Mouse (Mus musculus) heart, embryonic 12.5 days (tissue): ENCODE measurements around the gene Ccdc134. TPM values are rescaled to one million over a fixed set of nuclear protein-coding genes. Genes with fewer than 3 reads are reported as not detected.

Source experiments
- ATAC-seq: fragments of 200-750 bp; cut with Nextera tagmentation; 2 replicates; pipeline ENCODE4 v1.8.0; 2017; ENCODE audit warnings: moderate TSS enrichment, moderate library complexity; ENCODE audit not compliant: insufficient number of reproducible peaks, low FRiP score
- H3K27ac ChIP-seq: fragments of 300-500 bp; sonication (generic); 2 replicates; pipeline ENCODE4 v1.5.1; 2016; ENCODE audit warnings: mild to moderate bottlenecking, moderate library complexity; ENCODE audit not compliant: poor library complexity, severe bottlenecking
- H3K27me3 ChIP-seq: fragments of 300-500 bp; sonication (generic); replicated peaks from 2 replicates; pipeline ENCODE4 v1.6.1; 2016; ENCODE audit warnings: mild to moderate bottlenecking, moderate library complexity
- H3K36me3 ChIP-seq: fragments of 300-500 bp; sonication (generic); 2 replicates; pipeline ENCODE4 v1.6.1; 2016; ENCODE audit warnings: mild to moderate bottlenecking, moderate library complexity
- H3K4me1 ChIP-seq: fragments of 300-500 bp; sonication (generic); replicated peaks from 2 replicates; pipeline ENCODE4 v1.6.1; 2016; ENCODE audit warnings: mild to moderate bottlenecking
- H3K4me2 ChIP-seq: fragments of 300-500 bp; sonication (generic); 2 replicates; pipeline ENCODE4 v1.6.1; 2016; ENCODE audit warnings: mild to moderate bottlenecking, moderate library complexity
- H3K4me3 ChIP-seq: fragments of 300-500 bp; sonication (generic); 2 replicates; pipeline ENCODE4 v1.5.1; 2016; ENCODE audit warnings: mild to moderate bottlenecking
- H3K9ac ChIP-seq: fragments of 300-500 bp; sonication (generic); 2 replicates; pipeline ENCODE4 v1.6.1; 2016; ENCODE audit warnings: mild to moderate bottlenecking, moderate library complexity
- H3K9me3 ChIP-seq: fragments of 300-500 bp; sonication (generic); replicated peaks from 2 replicates; pipeline ENCODE4 v1.6.1; 2016; ENCODE audit warnings: mild to moderate bottlenecking, moderate library complexity
- WGBS: fragments of 180-500 bp; shearing (Covaris S2); methylation state at CpG from one replicate; pipeline ENCODE4 v1.1.7; 2016; 5-methylcytosine and 5-hydroxymethylcytosine counted together
- polyA plus RNA-seq: library from polyadenylated mRNA; unstranded; fragments of >200 nt; fragmentation: Nextera tagmentation; extraction: Ambion mirVana; gene quantifications from 2 replicates; pipeline ENCODE4 v1.2.1, GENCODE M21; 2016

The Ccdc134 gene
- polyA plus RNA-seq, 1 experiment from 2014 or later: 8.7 TPM

DNA sequence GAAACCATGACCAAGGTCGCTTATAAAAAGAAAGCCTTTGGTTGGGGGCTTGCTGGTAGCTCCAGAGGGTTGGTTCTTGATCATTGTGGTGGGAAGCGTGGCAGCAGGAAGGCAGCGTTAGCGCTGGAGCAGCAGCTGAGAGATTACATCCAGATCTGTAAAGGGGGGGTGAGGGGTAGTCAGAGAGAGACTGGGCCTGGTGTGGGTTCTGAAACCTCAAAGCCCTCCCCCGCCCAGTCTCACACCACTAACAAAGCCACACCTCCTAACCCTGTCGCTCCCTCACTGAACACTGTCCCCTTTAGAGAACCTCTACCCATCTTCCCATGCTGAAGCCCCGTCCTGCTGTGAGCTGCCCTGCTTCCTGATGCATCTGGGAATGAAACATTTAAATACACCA lies 2.9 kb downstream of the Ccdc134 start:
- Histone ChIP-seq H3K4me3 (no peak overlapping the region), H3K27me3 (0 out of 2 replicates have a peak, but pooled peaks cover 6% of the 10 kb centered on the region), H3K27ac (no peak overlapping the region), H3K4me2 (no peak overlapping the region), H3K9me3 (no peaks in the 10 kb centered on the region), H3K9ac (no peak overlapping the region), H3K4me1 (peaks cover 15% of the 10 kb centered on the region), H3K36me3 (peaks cover 10% of the 10 kb centered on the region)
- no peak for ATAC-seq
- WGBS: 60% methylated on average over 7 of the region's 7 CpGs

- peaks cover 15% of the 10 kb centered on the region for H3K4me1 ChIP-seq
- no peaks in the 10 kb centered on the region for H3K9me3 ChIP-seq
- no peak overlapping the region for H3K27ac ChIP-seq
- ATAC-seq: no peak
- H3K4me3 ChIP-seq: no peak overlapping the region
- peaks cover 7% of the 10 kb centered on the region for H3K36me3 ChIP-seq
- no peak overlapping the region for H3K9ac ChIP-seq
- H3K4me2 ChIP-seq: no peak overlapping the region
- H3K27me3 ChIP-seq: no peaks in the 10 kb centered on the region
- WGBS: 63% methylated on average over 4 of the region's 4 CpGs
Measured at GRCm38 (mm10) chr15:82135372-82135771, 7.7 kb downstream of the Ccdc134 start.

- H3K4me3 ChIP-seq: no peak overlapping the region
- 0 out of 2 replicates have a peak, but pooled peaks have one; percentile 31 for ATAC-seq
- WGBS: 57% methylated on average over 4 of the region's 4 CpGs
- H3K9ac ChIP-seq: no peak overlapping the region
- no peak overlapping the region for H3K4me2 ChIP-seq
- H3K27ac ChIP-seq: no peak overlapping the region
- H3K9me3 ChIP-seq: no peaks in the 10 kb centered on the region
- H3K27me3 ChIP-seq: no peaks in the 10 kb centered on the region
- peaks cover 30% of the 10 kb centered on the region for H3K4me1 ChIP-seq
- H3K36me3 ChIP-seq: no peaks in the 10 kb centered on the region
Measured at GRCm38 (mm10) chr15:82138565-82138964, 10.8 kb downstream of the Ccdc134 start.

GRCm38 (mm10) chr15:82139196-82139595 lies 11.5 kb downstream of the Ccdc134 start:
- ATAC-seq: no peak
- peaks cover 34% of the 10 kb centered on the region for H3K4me1 ChIP-seq
- no peak overlapping the region for H3K9ac ChIP-seq
- no peaks in the 10 kb centered on the region for H3K36me3 ChIP-seq
- H3K4me3 ChIP-seq: no peak overlapping the region
- 88% methylated on average over 8 of the region's 8 CpGs for WGBS
- H3K9me3 ChIP-seq: no peaks in the 10 kb centered on the region
- H3K4me2 ChIP-seq: no peak overlapping the region
- H3K27ac ChIP-seq: no peak overlapping the region
- no peaks in the 10 kb centered on the region for H3K27me3 ChIP-seq

DNA sequence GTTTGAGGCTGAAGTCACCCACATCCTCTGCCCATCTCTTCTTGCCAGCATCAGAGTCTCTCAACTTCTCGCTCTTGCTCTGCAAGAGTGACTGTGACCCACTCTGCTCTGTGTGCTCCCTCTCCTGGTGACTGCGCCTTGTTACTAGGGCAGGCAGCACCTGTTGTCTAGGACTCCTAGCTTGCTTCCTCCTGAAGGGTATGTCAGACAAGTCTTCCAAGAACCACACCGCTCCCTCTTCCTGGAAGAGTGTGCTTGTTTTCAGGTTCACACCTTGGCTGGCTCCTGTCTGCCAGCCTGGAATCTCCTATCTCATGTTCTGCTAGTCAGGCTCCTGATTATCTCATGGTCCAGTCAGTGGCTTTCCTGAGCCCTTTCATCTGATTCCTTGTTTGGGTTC lies 12.6 kb downstream of the Ccdc134 start:
- H3K9ac ChIP-seq: no peak overlapping the region
- WGBS: 51% methylated on average over 3 of the region's 3 CpGs

DNA sequence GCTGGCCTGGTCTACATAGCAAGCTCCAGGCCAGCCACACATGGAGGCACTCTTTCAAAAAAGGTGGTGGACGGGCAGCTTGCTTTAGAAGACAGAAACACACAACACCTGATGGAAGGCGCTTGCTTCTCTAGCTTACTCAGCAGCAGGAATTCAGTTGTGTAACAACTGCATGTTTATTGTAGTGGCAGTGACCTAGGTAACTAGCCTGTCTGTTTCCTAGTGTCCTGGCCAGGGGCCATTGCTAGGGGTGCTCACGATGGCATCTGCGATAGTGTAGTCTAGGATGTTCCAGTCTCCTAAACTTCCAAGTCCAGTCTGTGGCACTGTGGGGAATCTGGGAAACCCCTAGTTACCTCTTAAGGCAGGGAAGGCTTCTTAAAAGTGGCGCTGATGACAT lies 16.4 kb downstream of the Ccdc134 start:
- Histone ChIP-seq H3K4me3 (no peak overlapping the region), H3K36me3 (no peaks in the 10 kb centered on the region), H3K27ac (no peak overlapping the region), H3K9ac (no peak overlapping the region), H3K4me2 (no peak overlapping the region), H3K27me3 (no peaks in the 10 kb centered on the region), H3K4me1 (peaks cover 55% of the 10 kb centered on the region), H3K9me3 (no peaks in the 10 kb centered on the region)
- no peak for ATAC-seq
- 81% methylated on average over 5 of the region's 5 CpGs for WGBS

More for the DNA sequence above, 12.6 kb downstream of the Ccdc134 start:
- no peak overlapping the region; the same call in 1 of the 2 replicates for H3K27ac ChIP-seq
- peaks cover 39% of the 10 kb centered on the region for H3K4me1 ChIP-seq
- H3K9me3 ChIP-seq: no peaks in the 10 kb centered on the region
- no peaks in the 10 kb centered on the region for H3K27me3 ChIP-seq
- no peak overlapping the region for H3K4me2 ChIP-seq
- no peak for ATAC-seq
- H3K36me3 ChIP-seq: no peaks in the 10 kb centered on the region
- no peak overlapping the region for H3K4me3 ChIP-seq

DNA sequence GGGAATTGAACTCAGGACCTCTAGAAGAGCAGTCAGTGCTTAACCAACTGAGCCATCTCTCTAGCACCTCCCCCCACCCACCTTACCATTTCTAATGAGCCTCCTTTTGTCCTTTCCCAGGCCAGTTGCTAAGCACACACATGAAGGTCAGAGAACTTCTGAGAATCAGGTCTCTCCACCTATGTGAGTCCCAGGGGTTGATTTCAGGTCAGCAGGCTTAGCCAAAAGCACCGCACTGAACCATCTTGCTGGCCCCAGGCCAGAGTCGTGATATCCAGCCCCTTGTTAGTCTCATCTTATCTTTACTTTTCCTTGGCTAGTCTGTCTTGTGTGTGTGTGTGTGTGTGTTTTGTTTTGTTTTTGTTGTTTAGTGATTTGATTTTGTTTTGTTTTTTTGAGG lies 17.7 kb downstream of the Ccdc134 start:
- Histone ChIP-seq H3K4me1 (peaks cover 53% of the 10 kb centered on the region), H3K4me2 (no peak overlapping the region), H3K27me3 (no peaks in the 10 kb centered on the region), H3K9ac (no peak overlapping the region), H3K9me3 (no peaks in the 10 kb centered on the region), H3K4me3 (no peak overlapping the region), H3K27ac (peak overlapping the region; percentile 95), H3K36me3 (no peaks in the 10 kb centered on the region)
- WGBS: 9% methylated on average over 2 of the region's 2 CpGs
- no peak for ATAC-seq

DNA sequence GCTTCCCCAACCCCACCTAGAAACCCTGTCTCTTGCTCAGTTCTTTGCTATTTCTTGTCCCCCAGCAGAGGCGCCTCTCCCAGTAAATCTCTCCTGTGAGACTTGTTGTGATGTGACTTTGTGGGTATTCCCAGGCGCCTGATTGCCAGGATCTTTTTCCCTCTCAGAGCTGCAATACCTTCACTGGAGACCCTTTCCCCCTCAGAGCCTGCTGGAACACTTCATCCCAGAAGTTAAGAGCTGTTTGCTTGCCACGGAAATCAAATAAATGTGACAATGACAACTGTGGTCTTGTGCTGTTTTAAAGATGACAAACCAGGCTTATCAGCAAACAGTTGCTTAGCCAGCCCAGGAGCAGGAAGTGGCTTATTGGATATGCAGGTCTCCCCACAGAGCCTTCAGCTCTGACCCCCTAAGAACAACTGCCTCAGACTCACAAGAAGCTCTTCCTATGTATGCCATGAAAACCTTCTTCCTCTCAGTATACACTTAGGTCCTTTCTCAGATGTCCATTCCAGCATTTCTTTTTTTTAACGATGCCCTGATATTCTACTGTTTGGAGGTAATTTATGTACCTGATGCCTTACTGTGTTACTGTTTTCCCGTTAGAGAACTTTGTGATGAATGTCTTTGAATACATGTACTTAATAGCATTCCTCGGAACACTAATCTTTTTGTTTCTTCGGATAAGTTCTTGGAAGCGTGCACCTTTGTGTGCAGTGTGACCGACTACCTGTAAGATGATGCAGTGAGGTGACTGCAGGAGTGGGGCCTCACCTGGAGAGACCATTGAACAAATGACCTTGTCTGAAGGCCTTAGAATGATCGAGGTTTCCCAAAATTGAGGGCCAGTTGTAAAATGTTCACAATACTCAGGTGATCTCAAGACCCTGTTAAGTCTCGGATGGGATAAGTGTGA lies 18.4 kb downstream of the Ccdc134 start:
- H3K27me3 ChIP-seq: no peaks in the 10 kb centered on the region
- peaks cover 49% of the 10 kb centered on the region for H3K4me1 ChIP-seq
- H3K4me3 ChIP-seq: peak overlapping the region; percentile 77
- peak overlapping the region; percentile 92 for H3K4me2 ChIP-seq
- 13% methylated on average over 11 of the region's 11 CpGs for WGBS
- peak overlapping the region; percentile 60 for H3K9ac ChIP-seq
- no peaks in the 10 kb centered on the region for H3K36me3 ChIP-seq
- peak overlapping the region; percentile 95 for H3K27ac ChIP-seq
- no peaks in the 10 kb centered on the region for H3K9me3 ChIP-seq
- no peak for ATAC-seq

GRCm38 (mm10) chr15:82146770-82147610 lies 19.3 kb downstream of the Ccdc134 start, which contains the start of gene Srebf2:
Srebf2 (plus strand) TSS chr15:82147181.
- WGBS: 0% methylated on average over 76 of the region's 79 CpGs

DNA sequence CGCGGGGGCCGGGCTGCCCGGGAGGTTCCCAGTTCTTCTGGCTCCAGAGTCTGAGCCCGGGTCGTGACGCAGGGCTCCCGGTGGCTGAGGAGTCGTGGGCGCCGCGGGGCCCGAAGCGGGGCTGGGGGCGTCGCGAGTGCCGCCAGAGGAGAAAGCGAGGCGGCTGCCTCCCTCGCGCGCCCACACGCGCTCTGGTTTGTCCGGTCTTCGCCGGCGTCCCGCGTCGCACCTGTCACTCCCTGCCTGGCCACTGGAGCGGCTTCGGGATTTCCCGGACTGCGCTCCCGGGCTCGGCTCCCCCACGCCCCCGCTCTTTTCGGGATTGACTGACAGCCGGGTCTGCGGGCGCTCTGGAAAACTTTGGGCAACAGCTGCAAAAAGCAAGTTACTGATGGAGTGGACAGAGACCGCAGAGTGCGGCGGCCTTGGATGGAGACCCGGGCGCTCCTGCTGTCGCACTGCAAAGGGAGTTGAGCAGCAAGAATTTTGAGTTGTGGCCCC lies 19.9 kb downstream of the Ccdc134 start:
- no peaks in the 10 kb centered on the region for H3K27me3 ChIP-seq
- under 1% methylated on average over 47 of the region's 50 CpGs for WGBS
- peak overlapping the region; percentile 77 for H3K4me3 ChIP-seq
- no peaks in the 10 kb centered on the region for H3K36me3 ChIP-seq
- H3K4me1 ChIP-seq: peaks cover 46% of the 10 kb centered on the region
- peak overlapping the region; percentile 89 for H3K27ac ChIP-seq
- peak; percentile 12 for ATAC-seq
- peak overlapping the region; percentile 85 for H3K9ac ChIP-seq
- H3K9me3 ChIP-seq: no peaks in the 10 kb centered on the region
- peak overlapping the region; percentile 92 for H3K4me2 ChIP-seq

More at GRCm38 (mm10) chr15:82146770-82147610, 19.3 kb downstream of the Ccdc134 start, which contains the start of gene Srebf2:
- Histone ChIP-seq H3K36me3 (no peaks in the 10 kb centered on the region), H3K9me3 (no peaks in the 10 kb centered on the region), H3K9ac (peak within 1 kb of the TSS; percentile 85), H3K4me1 (peaks cover 42% of the 10 kb centered on the region), H3K4me2 (peak within 1 kb of the TSS; percentile 92), H3K27ac (peak within 1 kb of the TSS; percentile 95), H3K27me3 (no peaks in the 10 kb centered on the region), H3K4me3 (peak within 1 kb of the TSS; percentile 77)
- ATAC-seq: peak; percentile 98

- Histone ChIP-seq H3K27me3 (no peaks in the 10 kb centered on the region), H3K27ac (no peak overlapping the region; the same call in 1 of the 2 replicates), H3K36me3 (no peaks in the 10 kb centered on the region), H3K4me1 (peaks cover 46% of the 10 kb centered on the region), H3K4me3 (peak overlapping the region; percentile 77), H3K4me2 (peak overlapping the region; percentile 92), H3K9ac (peak overlapping the region; percentile 85), H3K9me3 (no peaks in the 10 kb centered on the region)
- no peak for ATAC-seq
- WGBS: 24% methylated on average over 9 of the region's 9 CpGs
Measured at GRCm38 (mm10) chr15:82148510-82148911, 20.8 kb downstream of the Ccdc134 start.
